Mouse (Mus musculus) hindbrain, postnatal 0 days (tissue): ENCODE results near the gene D11Wsu47e. TPM values are rescaled to one million over a fixed set of nuclear protein-coding genes. Genes with fewer than 3 reads are reported as not detected.

Experiments used
- ATAC-seq: fragments of 200-750 bp; cut with Nextera tagmentation; 2 replicates; pipeline ENCODE4 v1.8.0; 2017; ENCODE audit warnings: mild to moderate bottlenecking, moderate TSS enrichment, moderate library complexity
- DNase-seq: peaks from one replicate; pipeline ENCODE4 v3.0.0-alpha.2; 2015; ENCODE audit warnings: low spot score
- H3K27ac ChIP-seq: fragments of 300-500 bp; sonication (generic); 2 replicates; pipeline ENCODE4 v1.5.1; 2014; ENCODE audit warnings: mild to moderate bottlenecking
- H3K27me3 ChIP-seq: fragments of 300-500 bp; sonication (generic); 2 replicates; pipeline ENCODE4 v1.6.1; 2014; ENCODE audit warnings: low read length, mixed read lengths; ENCODE audit not compliant: insufficient read depth
- H3K36me3 ChIP-seq: fragments of 300-500 bp; sonication (generic); 2 replicates; pipeline ENCODE4 v1.6.1; 2014; ENCODE audit warnings: low read length, mixed read lengths; ENCODE audit not compliant: insufficient read depth
- H3K4me1 ChIP-seq: fragments of 300-500 bp; sonication (generic); 2 replicates; pipeline ENCODE4 v1.6.1; 2014; ENCODE audit warnings: antibody characterized with exemption, low read length, mixed read lengths; ENCODE audit not compliant: insufficient read depth
- H3K4me2 ChIP-seq: fragments of 300-500 bp; sonication (generic); 2 replicates; pipeline ENCODE4 v1.6.1; 2014; ENCODE audit warnings: low read depth, mild to moderate bottlenecking, low read length, moderate library complexity, mixed read lengths
- H3K4me3 ChIP-seq: fragments of 300-500 bp; sonication (generic); 2 replicates; pipeline ENCODE4 v1.5.1; 2014; ENCODE audit warnings: low read length
- H3K9ac ChIP-seq: fragments of 300-500 bp; sonication (generic); replicated peaks from 2 replicates; pipeline ENCODE4 v1.6.1; 2014; ENCODE audit warnings: mild to moderate bottlenecking, low read length, moderate library complexity, mixed read lengths
- H3K9me3 ChIP-seq: fragments of 300-500 bp; sonication (generic); 2 replicates; pipeline ENCODE4 v1.6.1; 2016; ENCODE audit warnings: low read length, mixed read lengths
- CTCF ChIP-seq: IDR thresholded peaks from 2 replicates; pipeline ENCODE4 v1.5.1; 2016; ENCODE audit warnings: antibody characterized with exemption, control low read depth, low read depth
- WGBS: fragments of 180-500 bp; shearing (Covaris S2); extraction: QIAGEN DNeasy Blood & Tissue Kit; methylation state at CpG from one replicate; pipeline ENCODE4 v1.1.7; 2014; 5-methylcytosine and 5-hydroxymethylcytosine counted together
- polyA plus RNA-seq: library from polyadenylated mRNA; unstranded; fragments of >200 nt; fragmentation: Nextera tagmentation; extraction: Ambion mirVana; gene quantifications from 2 replicates; pipeline ENCODE4 v1.2.1, GENCODE M21; 2015
- total RNA-seq: library from RNA; depleted of rRNA; stranded (reverse); fragments of >200 nt; gene quantifications from 2 replicates; pipeline ENCODE4 v1.2.3, GENCODE M21; 2014

The D11Wsu47e gene
- total and polyA plus RNA-seq, 2 experiments from 2014 or later: 17.7 to 22.5 TPM

- Histone ChIP-seq H3K4me1 (peaks cover 5% of the 10 kb centered on the region; the same call in 1 of the 2 replicates), H3K9ac (no peak overlapping the region), H3K4me2 (no peak overlapping the region), H3K4me3 (no peak overlapping the region), H3K27ac (no peak overlapping the region), H3K27me3 (no peaks in the 10 kb centered on the region), H3K36me3 (peaks cover 18% of the 10 kb centered on the region; the same call in 1 of the 2 replicates), H3K9me3 (no peaks in the 10 kb centered on the region)
- 79% methylated on average over 3 of the region's 3 CpGs for WGBS
- ATAC-seq (no peak), DNase-seq (no peak)
- no peak for TF ChIP-seq CTCF
Observed at GRCm38 (mm10) chr11:113730879-113731278, 46.7 kb downstream of the D11Wsu47e start.

GRCm38 (mm10) chr11:113731945-113732612, 47.9 kb downstream of the D11Wsu47e start:
- DNase-seq: no peak
- Histone ChIP-seq H3K36me3 (peaks cover 18% of the 10 kb centered on the region; the same call in 1 of the 2 replicates), H3K9me3 (no peaks in the 10 kb centered on the region), H3K9ac (no peak overlapping the region), H3K4me3 (no peak overlapping the region), H3K4me2 (no peak overlapping the region), H3K27ac (no peak overlapping the region), H3K27me3 (no peaks in the 10 kb centered on the region), H3K4me1 (0 out of 2 replicates have a peak, but pooled peaks cover 3% of the 10 kb centered on the region)
- 89% methylated on average over 10 of the region's 10 CpGs for whole genome bisulfite sequencing
- ATAC-seq: no peak
- TF ChIP-seq CTCF: peak; percentile 19; the same call in 1 of the 2 replicates

GRCm38 (mm10) chr11:113733631-113734364, 49.6 kb downstream of the D11Wsu47e start:
- Histone ChIP-seq H3K27me3 (no peaks in the 10 kb centered on the region), H3K4me2 (no peak overlapping the region), H3K36me3 (peaks cover 6% of the 10 kb centered on the region; the same call in 1 of the 2 replicates), H3K27ac (peak overlapping the region; percentile 17; the same call in 1 of the 2 replicates), H3K9ac (no peak overlapping the region), H3K9me3 (no peaks in the 10 kb centered on the region), H3K4me3 (no peak overlapping the region), H3K4me1 (0 out of 2 replicates have a peak, but pooled peaks cover 3% of the 10 kb centered on the region)
- ATAC-seq (peak; percentile 25; the same call in 1 of the 2 replicates), DNase-seq (no peak)
- WGBS: 45% methylated on average over 6 of the region's 6 CpGs
- TF ChIP-seq CTCF: no peak

GRCm38 (mm10) chr11:113735151-113735550, 50.9 kb downstream of the D11Wsu47e start:
- ATAC-seq: no peak
- WGBS: 79% methylated on average over 6 of the region's 6 CpGs
- DNase-seq: no peak
- H3K27ac ChIP-seq: no peak overlapping the region
- H3K4me3 ChIP-seq: no peak overlapping the region
- no peaks in the 10 kb centered on the region for H3K36me3 ChIP-seq
- no peak overlapping the region for H3K4me2 ChIP-seq
- peaks cover 13% of the 10 kb centered on the region; the same call in 1 of the 2 replicates for H3K4me1 ChIP-seq
- H3K9me3 ChIP-seq: no peaks in the 10 kb centered on the region
- H3K27me3 ChIP-seq: no peaks in the 10 kb centered on the region
- TF ChIP-seq CTCF: no peak
- no peak overlapping the region for H3K9ac ChIP-seq

- DNase-seq (no peak), ATAC-seq (no peak)
- Histone ChIP-seq H3K4me1 (peaks cover 13% of the 10 kb centered on the region; the same call in 1 of the 2 replicates), H3K27ac (no peak overlapping the region), H3K9ac (no peak overlapping the region), H3K36me3 (no peaks in the 10 kb centered on the region), H3K9me3 (no peaks in the 10 kb centered on the region), H3K27me3 (no peaks in the 10 kb centered on the region), H3K4me2 (no peak overlapping the region), H3K4me3 (no peak overlapping the region)
- TF ChIP-seq CTCF: no peak
- WGBS: 71% methylated on average over 11 of the region's 11 CpGs
Observed at GRCm38 (mm10) chr11:113736848-113737552, 52.8 kb downstream of the D11Wsu47e start.

- no peaks in the 10 kb centered on the region for H3K9me3 ChIP-seq
- ATAC-seq (no peak), DNase-seq (no peak)
- H3K27ac ChIP-seq: no peak overlapping the region
- TF ChIP-seq CTCF: no peak
- WGBS: 87% methylated on average over 3 of the region's 3 CpGs
- no peak overlapping the region for H3K4me3 ChIP-seq
- no peaks in the 10 kb centered on the region for H3K27me3 ChIP-seq
- peaks cover 13% of the 10 kb centered on the region; the same call in 1 of the 2 replicates for H3K4me1 ChIP-seq
- H3K36me3 ChIP-seq: peaks cover under 1% of the 10 kb centered on the region; the same call in 1 of the 2 replicates
- no peak overlapping the region for H3K4me2 ChIP-seq
- no peak overlapping the region for H3K9ac ChIP-seq
Observed at GRCm38 (mm10) chr11:113737553-113737854, 53.3 kb downstream of the D11Wsu47e start.
